Mouse (Mus musculus): ENCODE measurements around the gene Eif3j1. TPM values are rescaled to one million over a fixed set of nuclear protein-coding genes. Genes with fewer than 3 reads are reported as not detected.

The Eif3j1 gene
- polyA plus RNA-seq, 1 experiment from 2014 or later = 15.5 TPM

Small RNAs within 50 kb of the gene (microRNA-seq; reads per million reads assigned to microRNA genes)
- not detected for gene Gm47314 (ENCODE audit: borderline number of aligned reads)

Other genes with a start within 250 kb of the Eif3j1 start
- gene Frmd5, start 221.5 kb upstream of the Eif3j1 start, polyA plus RNA-seq (2014; fragmentation: Nextera tagmentation; extraction: Ambion mirVana) = 4.3 and 4.9 TPM in 2 replicates
- 16.4 and 16.7 TPM in 2 replicates for gene Casc4, start 161.6 kb upstream of the Eif3j1 start, polyA plus RNA-seq (2014; fragmentation: Nextera tagmentation; extraction: Ambion mirVana)
- 67.6 and 68.4 TPM in 2 replicates for gene Ctdspl2, start 72.5 kb upstream of the Eif3j1 start, polyA plus RNA-seq (2014; fragmentation: Nextera tagmentation; extraction: Ambion mirVana)
- 0.29 and 0.69 TPM in 2 replicates for gene Mageb3, start 72.5 kb upstream of the Eif3j1 start, polyA plus RNA-seq (2014; fragmentation: Nextera tagmentation; extraction: Ambion mirVana)
- 10.7 and 10.9 TPM in 2 replicates for gene Spg11, start 89.8 kb downstream of the Eif3j1 start, polyA plus RNA-seq (2014; fragmentation: Nextera tagmentation; extraction: Ambion mirVana)
- 153 and 159 TPM in 2 replicates for gene B2m, start 119.1 kb downstream of the Eif3j1 start, polyA plus RNA-seq (2014; fragmentation: Nextera tagmentation; extraction: Ambion mirVana)
- gene Trim69, start 132.2 kb downstream of the Eif3j1 start, polyA plus RNA-seq (2014; fragmentation: Nextera tagmentation; extraction: Ambion mirVana) = not detected in 2 replicates
- gene Patl2, start 157.6 kb downstream of the Eif3j1 start, polyA plus RNA-seq (2014; fragmentation: Nextera tagmentation; extraction: Ambion mirVana) = 0.11 TPM in 1 of 2 replicates, not detected in the other
- gene Terb2, start 157.7 kb downstream of the Eif3j1 start, polyA plus RNA-seq (2014; fragmentation: Nextera tagmentation; extraction: Ambion mirVana) = not detected in 2 replicates
- gene Sord, start 206.2 kb downstream of the Eif3j1 start, polyA plus RNA-seq (2014; fragmentation: Nextera tagmentation; extraction: Ambion mirVana) = 29.3 and 29.9 TPM in 2 replicates

Data from embryonic facial prominence, embryonic 11.5 days (tissue).